Mouse (Mus musculus) common myeloid progenitor, adult 5-6 weeks (primary cell): ENCODE measurements around the gene Gm4513. TPM values are rescaled to one million over a fixed set of nuclear protein-coding genes. Genes with fewer than 3 reads are reported as not detected.
"Not testable (repeated sequence)": the region's sequence is repeated elsewhere in the genome, so short reads cannot be mapped to it uniquely, and the experiment has no call there.

Source experiments
- ATAC-seq: replicated peaks from 2 replicates; pipeline ENCODE4 v1.8.0; 2016; ENCODE audit warnings: low read depth, mild to moderate bottlenecking, moderate TSS enrichment, inconsistent platforms; ENCODE audit not compliant: poor library complexity, severe bottlenecking
- total RNA-seq: library from RNA; stranded (forward); fragments of 200-1000, 187-1606 nt; gene quantifications from 2 replicates; pipeline ENCODE4 v1.2.3, GENCODE M21; 2017

Gene Gm4513
- total RNA-seq: not detected in 2 replicates

- not testable (repeated sequence) for ATAC-seq
Measured at GRCm38 (mm10) chr7:20598921-20599320, at the start of gene Gm4513. Gm4513 (minus strand) TSS chr7:20599021.

DNA sequence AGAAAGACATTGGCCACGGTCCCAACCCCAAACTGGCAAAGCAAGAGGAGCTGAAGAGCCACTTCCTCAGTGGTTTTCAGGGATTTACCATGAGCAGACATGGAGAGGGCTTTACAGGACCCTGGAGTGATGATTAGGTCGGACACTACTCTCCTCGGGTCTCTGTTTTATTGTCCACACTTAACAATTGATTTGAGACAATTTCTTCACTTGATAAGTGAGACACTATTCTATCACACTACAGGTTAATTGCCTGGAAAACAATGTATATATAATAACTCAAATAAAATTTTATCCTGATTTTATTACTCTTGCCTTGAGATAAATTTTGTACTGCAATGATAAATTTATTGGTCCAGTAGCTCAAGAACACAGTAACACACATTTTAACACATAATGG is 22.7 kb downstream of the Gm4513 start, which contains the start of gene Gm4141:
TSS of gene Gm4141 (minus strand) at position 101 of the 400 bp plus-strand sequence.
- ATAC-seq: not testable (repeated sequence)

GRCm38 (mm10) chr7:20545657-20546056 is 53.2 kb downstream of the Gm4513 start, which contains the start of gene Gm5726:
Gm5726 (minus strand) TSS chr7:20545757.
- not testable (repeated sequence) for ATAC-seq

Other genes starting within 250 kb of the Gm4513 start
- not detected in 2 replicates for gene Gm5728, start 223.6 kb downstream of the Gm4513 start, total RNA-seq
- not detected in 2 replicates for gene Vmn1r100, start 181.1 kb downstream of the Gm4513 start, total RNA-seq
- not detected in 2 replicates for gene Vmn1r101, start 156.4 kb downstream of the Gm4513 start, total RNA-seq
- gene Gm10670, start 124.1 kb downstream of the Gm4513 start, total RNA-seq: not detected in 2 replicates
- gene Vmn1r103, start 88.5 kb downstream of the Gm4513 start, total RNA-seq: not detected in 2 replicates
- gene Vmn1r104, start 65.2 kb downstream of the Gm4513 start, total RNA-seq: not detected in 2 replicates
- not detected in 2 replicates for gene Gm5726, start 53.3 kb downstream of the Gm4513 start, total RNA-seq
- gene Gm4141, start 22.8 kb downstream of the Gm4513 start, total RNA-seq: not detected in 2 replicates
- not detected in 2 replicates for gene Vmn1r107, start 69.9 kb upstream of the Gm4513 start, total RNA-seq
- gene Vmn1r111, start 104.2 kb upstream of the Gm4513 start, total RNA-seq: not detected in 2 replicates
- not detected in 2 replicates for gene Gm10668, start 131.6 kb upstream of the Gm4513 start, total RNA-seq
- not detected in 2 replicates for gene Vmn1r112, start 172.2 kb upstream of the Gm4513 start, total RNA-seq
- gene Vmn1r113, start 188.3 kb upstream of the Gm4513 start, total RNA-seq: not detected in 2 replicates
- gene Vmn1r114, start 213.2 kb upstream of the Gm4513 start, total RNA-seq: not detected in 2 replicates
- gene Vmn1r115, start 246.0 kb upstream of the Gm4513 start, total RNA-seq: not detected in 2 replicates